Mouse (Mus musculus): ENCODE data around the gene Cd68. TPM values are rescaled to one million over a fixed set of nuclear protein-coding genes. Genes with fewer than 3 reads are reported as not detected.
A peak's percentile ranks its signal among the peaks of the same experiment; 100 is the strongest.

Cd68 gene
- total RNA-seq (2014; fragmentation: Nextera tagmentation): 3.5 TPM in 1 of 2 replicates, not detected in the other
- 5.0 and 6.1 TPM in 2 replicates for total RNA-seq (2017)
- polyA plus RNA-seq (2012): 2.2 and 2.3 TPM in 2 replicates

DNA sequence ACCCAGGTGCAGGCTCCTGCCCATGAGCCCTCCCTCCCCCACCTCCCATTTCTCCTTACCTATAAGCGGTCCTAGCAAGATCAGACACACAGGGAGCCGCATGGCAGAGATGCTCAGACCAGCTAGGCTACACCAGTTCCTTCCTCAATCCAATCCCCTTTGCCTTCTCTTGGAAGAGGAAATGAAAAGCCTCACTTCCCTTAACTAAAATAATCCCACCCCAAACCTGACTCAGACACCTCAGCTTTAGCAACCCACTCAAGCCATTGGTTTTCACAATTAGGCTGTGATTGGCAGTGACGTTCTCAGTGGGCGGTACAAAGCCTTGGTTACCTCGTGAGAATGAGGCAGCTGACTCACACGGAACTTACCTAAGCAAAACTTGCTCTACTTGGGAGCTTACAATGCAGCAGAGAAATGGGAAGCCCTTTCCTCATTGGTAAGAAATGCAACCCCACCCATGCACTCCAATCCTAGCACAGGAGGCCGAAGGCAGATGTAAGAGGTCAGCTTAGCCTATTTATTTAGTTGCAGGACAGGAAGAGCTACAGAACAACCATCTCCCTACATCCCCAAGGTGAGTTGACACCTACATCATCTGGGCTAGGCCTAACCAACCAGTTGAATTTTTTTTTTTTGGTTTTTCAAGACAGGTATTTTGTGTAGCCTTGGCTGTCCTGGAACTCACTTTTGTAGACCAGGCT, at the start of gene Cd68:
Cd68 (minus strand) TSS at position 193 of the 704 bp plus-strand sequence.
- Histone ChIP-seq H3K9me3 (replicated peaks) (no peaks in the 10 kb centered on the region), H3K27me3 (ENCODE audit: insufficient read depth, low read length) (no peaks in the 10 kb centered on the region), H3K4me3 (ENCODE audit: low read depth, low read length) (no peak within 1 kb of the TSS), H3K36me3 (replicated peaks) (peaks cover 77% of the 10 kb centered on the region), H3K4me1 (ENCODE audit: insufficient read depth, low read depth, low read length) (peaks cover 74% of the 10 kb centered on the region)
- TF ChIP-seq CTCF (IDR thresholded peaks at IDR 0.05; ENCODE audit: low read depth, low read length) (no peak), POLR2AphosphoS5 (IDR thresholded peaks at IDR 0.05; ENCODE audit: insufficient replicate concordance, low read depth, low read length) (peak; percentile 87; the same call in 1 of the 2 replicates)
- DNase-seq (ENCODE audit: low spot score) (peak; percentile 30), ATAC-seq (ENCODE audit: extremely low read depth, insufficient number of reproducible peaks, low FRiP score, poor library complexity, severe bottlenecking) (0 out of 2 replicates have a peak, but pooled peaks have one; percentile 2)

DNA sequence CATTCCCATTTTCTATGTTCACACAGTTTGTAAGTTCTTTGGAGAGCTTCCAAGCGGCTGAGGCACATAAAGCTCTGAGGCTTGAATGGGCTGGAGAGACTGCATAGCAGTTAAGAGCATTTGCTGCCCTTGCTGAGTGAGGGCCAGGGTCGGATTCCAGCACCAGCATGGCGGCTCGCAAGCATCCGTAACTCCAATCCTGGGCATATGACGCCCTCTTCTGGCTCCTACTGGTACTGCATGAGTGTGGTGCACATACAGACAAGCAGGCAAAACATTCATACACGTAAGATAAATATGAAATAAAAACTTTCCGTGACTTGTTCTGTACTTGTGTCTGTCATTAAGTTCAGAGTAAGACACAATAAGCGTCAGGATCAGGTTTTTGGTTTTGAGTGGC, 49.5 kb upstream of the Cd68 start:
- peaks cover 31% of the 10 kb centered on the region for H3K4me1 ChIP-seq (ENCODE audit: insufficient read depth, low read depth, low read length)
- no peak for DNase-seq (ENCODE audit: low spot score)
- ATAC-seq (ENCODE audit: extremely low read depth, insufficient number of reproducible peaks, low FRiP score, poor library complexity, severe bottlenecking): no peak

DNA sequence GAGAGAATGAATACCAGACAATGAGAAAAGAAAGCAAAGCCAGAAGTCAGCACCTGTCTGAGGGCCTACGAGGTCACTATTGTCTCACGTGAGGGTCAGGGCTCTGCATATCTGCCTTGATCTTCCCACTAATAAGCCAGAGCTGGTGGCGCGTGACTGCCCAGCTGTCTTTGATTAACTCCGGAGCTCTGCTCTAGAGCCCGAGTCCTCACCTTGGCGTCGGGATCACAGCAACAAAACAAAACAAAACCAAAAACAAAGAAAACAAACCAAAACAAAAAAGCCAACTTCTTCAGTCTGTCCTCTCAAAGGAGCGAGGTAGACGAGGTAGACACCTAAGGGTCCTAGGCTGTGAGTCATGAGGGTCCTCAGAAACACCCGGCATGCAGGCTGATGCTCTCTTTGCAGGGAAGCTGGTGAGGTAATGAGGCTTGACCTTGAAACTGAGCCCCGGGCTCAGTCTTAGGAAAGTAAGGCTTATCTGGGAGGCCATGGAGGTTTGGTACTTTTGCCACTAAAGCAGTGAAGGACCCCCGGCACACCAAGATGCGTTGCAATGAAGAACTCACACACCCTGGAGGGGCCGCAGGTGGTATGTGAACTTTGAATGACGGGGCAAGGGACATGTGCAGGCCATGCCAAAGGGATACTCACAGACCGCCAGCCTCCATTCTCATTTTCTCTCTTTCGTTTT, 48.8 kb upstream of the Cd68 start:
- DNase-seq (ENCODE audit: low spot score) (no peak), ATAC-seq (ENCODE audit: extremely low read depth, insufficient number of reproducible peaks, low FRiP score, poor library complexity, severe bottlenecking) (no peak)
- H3K9me3 ChIP-seq (replicated peaks): no peaks in the 10 kb centered on the region
- no peak overlapping the region; the same call in 1 of the 2 replicates for H3K4me3 ChIP-seq (ENCODE audit: low read depth, low read length)
- TF ChIP-seq GATA2 (IDR thresholded peaks at IDR 0.05; ENCODE audit: borderline replicate concordance, low read depth, low read length): no peak
- TF ChIP-seq POLR2AphosphoS5 (IDR thresholded peaks at IDR 0.05; ENCODE audit: insufficient replicate concordance, low read depth, low read length): no peak
- no peak for TF ChIP-seq TAL1 (conservative IDR thresholded peaks at IDR 0.05; ENCODE audit: low read depth, low read length)
- no peaks in the 10 kb centered on the region for H3K36me3 ChIP-seq (replicated peaks)
- peaks cover 27% of the 10 kb centered on the region for H3K4me1 ChIP-seq (ENCODE audit: insufficient read depth, low read depth, low read length)
- peaks cover 12% of the 10 kb centered on the region for H3K27me3 ChIP-seq (ENCODE audit: insufficient read depth, low read length)

More for the DNA sequence above, 49.5 kb upstream of the Cd68 start:
- Histone ChIP-seq H3K36me3 (replicated peaks) (no peaks in the 10 kb centered on the region), H3K9me3 (replicated peaks) (no peaks in the 10 kb centered on the region), H3K4me3 (ENCODE audit: low read depth, low read length) (no peak overlapping the region), H3K27me3 (ENCODE audit: insufficient read depth, low read length) (peaks cover 14% of the 10 kb centered on the region)
- TF ChIP-seq CTCF (IDR thresholded peaks at IDR 0.05; ENCODE audit: low read depth, low read length) (peak; percentile 57), GATA2 (IDR thresholded peaks at IDR 0.05; ENCODE audit: borderline replicate concordance, low read depth, low read length) (no peak)

DNA sequence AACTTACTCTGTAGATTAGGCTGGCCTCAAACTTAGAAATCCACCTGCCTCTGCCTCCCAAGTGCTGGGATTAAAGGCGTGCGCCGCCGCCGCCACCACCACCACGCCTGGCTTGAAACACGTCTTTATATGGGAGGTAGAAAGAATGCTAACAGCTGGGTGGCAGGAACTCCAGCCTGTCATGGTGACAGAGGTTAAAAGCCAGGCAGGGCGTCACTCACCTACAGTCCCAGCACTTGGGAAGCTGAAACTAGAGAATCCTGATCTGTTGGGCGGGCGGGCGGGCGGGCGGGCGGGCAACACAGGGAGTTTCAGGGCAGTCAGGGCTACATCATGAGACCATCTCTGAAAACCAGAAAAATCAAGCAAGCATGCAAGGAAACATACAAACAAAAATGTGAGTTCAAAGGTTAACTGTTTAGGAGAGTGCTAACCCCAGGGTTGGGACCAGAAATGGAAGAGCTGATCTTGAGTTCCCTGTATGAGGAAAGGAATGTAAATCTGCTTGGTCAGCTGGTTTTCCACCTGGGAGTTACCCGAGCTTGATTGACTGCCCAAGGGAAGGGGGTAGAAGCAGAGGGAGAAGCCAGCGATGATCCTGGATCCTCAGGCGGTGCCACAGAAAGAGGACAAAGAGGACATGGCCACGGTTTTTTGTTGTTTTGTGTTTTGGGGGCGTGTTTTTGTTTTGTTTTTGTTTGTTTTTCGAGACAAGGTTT, 47.2 kb upstream of the Cd68 start:
- Histone ChIP-seq H3K9me3 (replicated peaks) (no peaks in the 10 kb centered on the region), H3K36me3 (replicated peaks) (no peaks in the 10 kb centered on the region), H3K4me3 (ENCODE audit: low read depth, low read length) (no peak overlapping the region), H3K27me3 (ENCODE audit: insufficient read depth, low read length) (peaks cover 19% of the 10 kb centered on the region), H3K4me1 (ENCODE audit: insufficient read depth, low read depth, low read length) (peaks cover 23% of the 10 kb centered on the region)
- TF ChIP-seq GATA2 (IDR thresholded peaks at IDR 0.05; ENCODE audit: borderline replicate concordance, low read depth, low read length): no peak
- TF ChIP-seq POLR2AphosphoS5 (IDR thresholded peaks at IDR 0.05; ENCODE audit: insufficient replicate concordance, low read depth, low read length): no peak
- TF ChIP-seq TAL1 (conservative IDR thresholded peaks at IDR 0.05; ENCODE audit: low read depth, low read length): no peak
- no peak for TF ChIP-seq GATA1 (IDR thresholded peaks at IDR 0.05; ENCODE audit: borderline replicate concordance, low read length)
- no peak for TF ChIP-seq CTCF (IDR thresholded peaks at IDR 0.05; ENCODE audit: low read depth, low read length)
- DNase-seq (ENCODE audit: low spot score) (no peak), ATAC-seq (ENCODE audit: extremely low read depth, insufficient number of reproducible peaks, low FRiP score, poor library complexity, severe bottlenecking) (no peak)

DNA sequence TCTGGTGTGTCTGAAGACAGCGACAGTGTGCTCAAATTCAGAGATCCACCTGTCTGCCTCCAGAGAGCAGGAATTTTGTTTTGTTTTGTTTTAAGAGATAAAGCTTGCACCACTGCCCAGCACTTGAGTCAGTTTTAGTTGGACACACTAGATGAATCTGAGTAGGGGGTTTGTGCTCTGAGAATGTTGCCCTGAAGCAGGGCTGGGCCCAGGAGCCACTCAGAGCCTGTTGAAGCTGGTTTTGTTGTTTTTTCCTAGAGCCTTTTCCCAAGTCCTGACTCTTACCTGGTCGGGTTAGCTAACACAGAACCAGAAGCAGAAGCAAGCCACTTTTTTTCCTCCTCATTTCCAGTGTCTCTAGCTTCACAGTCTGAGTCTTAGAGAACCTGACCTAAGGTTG, 45.1 kb upstream of the Cd68 start:
- TF ChIP-seq GATA2 (IDR thresholded peaks at IDR 0.05; ENCODE audit: borderline replicate concordance, low read depth, low read length) (no peak), TAL1 (conservative IDR thresholded peaks at IDR 0.05; ENCODE audit: low read depth, low read length) (no peak), POLR2AphosphoS5 (IDR thresholded peaks at IDR 0.05; ENCODE audit: insufficient replicate concordance, low read depth, low read length) (no peak), CTCF (IDR thresholded peaks at IDR 0.05; ENCODE audit: low read depth, low read length) (no peak), GATA1 (IDR thresholded peaks at IDR 0.05; ENCODE audit: borderline replicate concordance, low read length) (no peak)
- peaks cover 20% of the 10 kb centered on the region for H3K4me1 ChIP-seq (ENCODE audit: insufficient read depth, low read depth, low read length)
- ATAC-seq (ENCODE audit: extremely low read depth, insufficient number of reproducible peaks, low FRiP score, poor library complexity, severe bottlenecking): no peak
- DNase-seq (ENCODE audit: low spot score): no peak
- no peaks in the 10 kb centered on the region for H3K36me3 ChIP-seq (replicated peaks)
- no peak overlapping the region for H3K4me3 ChIP-seq (ENCODE audit: low read depth, low read length)
- H3K9me3 ChIP-seq (replicated peaks): no peaks in the 10 kb centered on the region
- peaks cover 24% of the 10 kb centered on the region for H3K27me3 ChIP-seq (ENCODE audit: insufficient read depth, low read length)

DNA sequence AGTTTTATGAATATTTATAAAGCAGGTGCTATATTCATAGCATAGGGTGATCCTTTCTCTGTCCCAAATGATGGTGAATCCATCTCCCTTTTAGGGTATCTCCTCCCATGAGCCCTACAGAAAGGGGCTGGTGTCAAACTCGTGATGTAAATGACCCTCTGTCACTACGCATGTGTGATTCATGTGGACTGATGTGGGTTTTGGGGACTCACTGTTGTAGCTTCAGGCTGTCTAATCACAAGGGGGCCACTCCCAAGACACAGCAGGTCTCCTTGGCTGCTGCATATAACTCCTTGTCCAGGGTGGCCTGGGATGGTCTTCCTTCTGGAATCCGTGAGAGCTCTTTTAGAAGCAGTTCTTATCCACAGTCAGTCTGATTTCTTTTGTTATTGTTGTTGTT, 44.5 kb upstream of the Cd68 start:
- no peak for DNase-seq (ENCODE audit: low spot score)
- TF ChIP-seq TAL1 (conservative IDR thresholded peaks at IDR 0.05; ENCODE audit: low read depth, low read length) (no peak), GATA2 (IDR thresholded peaks at IDR 0.05; ENCODE audit: borderline replicate concordance, low read depth, low read length) (no peak), GATA1 (IDR thresholded peaks at IDR 0.05; ENCODE audit: borderline replicate concordance, low read length) (no peak), CTCF (IDR thresholded peaks at IDR 0.05; ENCODE audit: low read depth, low read length) (no peak), POLR2AphosphoS5 (IDR thresholded peaks at IDR 0.05; ENCODE audit: insufficient replicate concordance, low read depth, low read length) (no peak)
- ATAC-seq (ENCODE audit: extremely low read depth, insufficient number of reproducible peaks, low FRiP score, poor library complexity, severe bottlenecking): no peak
- Histone ChIP-seq H3K36me3 (replicated peaks) (no peaks in the 10 kb centered on the region), H3K4me3 (ENCODE audit: low read depth, low read length) (no peak overlapping the region), H3K4me1 (ENCODE audit: insufficient read depth, low read depth, low read length) (peaks cover 14% of the 10 kb centered on the region), H3K9me3 (replicated peaks) (no peaks in the 10 kb centered on the region), H3K27me3 (ENCODE audit: insufficient read depth, low read length) (peaks cover 23% of the 10 kb centered on the region)

Measured in G1E (cell line).